Mouse (Mus musculus): ENCODE results near the gene Lrrc26.

Lrrc26 gene

DNA sequence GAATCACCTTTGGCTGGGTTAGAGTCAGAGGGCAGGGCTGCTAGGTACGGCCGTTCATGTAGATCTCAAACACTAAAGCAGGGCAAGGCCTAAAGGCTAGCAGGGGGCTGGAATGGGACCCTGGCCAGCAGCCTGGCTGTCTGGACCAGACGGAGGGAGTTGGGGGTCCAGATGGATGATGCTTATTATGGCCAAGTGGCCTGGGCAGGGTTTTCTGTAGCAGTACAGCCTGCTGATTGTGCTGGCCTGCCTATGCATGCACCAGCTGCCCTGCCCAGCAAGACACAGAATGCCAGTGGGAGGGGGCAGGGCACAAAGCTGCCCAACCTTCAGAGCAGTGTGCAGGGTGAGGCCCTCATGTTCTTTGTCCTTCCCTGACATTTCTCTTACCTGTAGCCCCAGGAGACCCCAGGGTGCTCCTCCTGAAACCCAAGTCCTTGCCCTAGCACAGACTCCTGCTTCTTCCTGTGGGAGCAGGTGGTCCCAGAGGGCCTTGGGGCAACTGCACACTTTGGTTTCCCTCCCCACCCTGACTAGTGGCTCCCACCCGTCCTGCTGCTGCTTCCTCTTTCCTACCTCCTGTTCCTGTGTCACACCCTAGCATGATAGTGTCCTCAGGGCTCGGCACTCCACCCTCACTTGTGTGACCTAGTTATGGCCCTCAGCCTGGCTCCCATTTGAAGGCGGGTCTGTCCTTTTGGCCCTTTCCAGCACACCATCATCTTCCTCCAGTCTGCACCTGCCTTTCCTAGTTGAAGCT lies 23.6 kb upstream of the Lrrc26 start:
- DNase-seq (ENCODE audit: low spot score in 2 of 2), result peak in 1 of 2 experiments; percentile 83

DNA sequence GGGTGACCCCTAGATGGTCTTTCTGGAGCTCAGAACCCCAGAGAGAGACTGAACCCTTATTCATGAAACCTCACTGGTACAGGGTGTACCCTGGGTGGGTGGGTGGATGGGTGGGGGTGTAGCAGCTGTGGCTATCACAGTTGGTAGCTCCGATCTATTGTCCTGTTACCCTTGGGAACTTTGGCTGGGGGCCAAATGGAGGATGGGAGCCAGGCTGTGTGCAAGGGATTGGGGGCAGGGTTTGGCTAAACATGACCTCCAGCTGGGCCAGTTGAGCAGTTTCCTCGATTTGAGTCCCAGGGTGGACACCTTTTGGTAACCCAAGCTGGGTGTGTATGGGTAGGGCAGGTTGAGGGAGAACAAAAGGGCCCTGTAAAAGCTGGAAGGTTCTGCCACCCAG lies 23.0 kb upstream of the Lrrc26 start:
- peak in 1 of 2 experiments; percentile 68 for DNase-seq (ENCODE audit: low spot score in 2 of 2)

DNA sequence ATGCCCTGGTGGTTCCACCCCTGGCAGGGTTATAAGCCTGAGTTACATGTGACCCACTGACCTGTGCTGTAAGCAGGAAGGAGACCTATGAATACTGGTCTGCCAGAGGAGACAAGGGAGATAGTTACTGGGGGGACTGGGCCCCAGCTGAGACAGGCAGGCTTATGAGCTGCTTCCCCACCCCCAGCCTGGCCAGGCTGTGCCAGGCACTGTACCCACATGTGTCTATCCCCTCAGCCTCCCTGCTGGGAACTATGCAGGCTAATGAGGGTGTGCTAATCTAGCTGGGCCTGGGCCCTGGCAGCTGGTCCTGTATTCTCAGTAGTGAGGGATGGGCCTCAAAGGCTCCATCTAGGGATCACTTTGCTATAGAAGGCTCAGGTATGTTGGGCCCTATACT lies 22.5 kb upstream of the Lrrc26 start:
- no peak for DNase-seq (ENCODE audit: low spot score in 2 of 2)

DNA sequence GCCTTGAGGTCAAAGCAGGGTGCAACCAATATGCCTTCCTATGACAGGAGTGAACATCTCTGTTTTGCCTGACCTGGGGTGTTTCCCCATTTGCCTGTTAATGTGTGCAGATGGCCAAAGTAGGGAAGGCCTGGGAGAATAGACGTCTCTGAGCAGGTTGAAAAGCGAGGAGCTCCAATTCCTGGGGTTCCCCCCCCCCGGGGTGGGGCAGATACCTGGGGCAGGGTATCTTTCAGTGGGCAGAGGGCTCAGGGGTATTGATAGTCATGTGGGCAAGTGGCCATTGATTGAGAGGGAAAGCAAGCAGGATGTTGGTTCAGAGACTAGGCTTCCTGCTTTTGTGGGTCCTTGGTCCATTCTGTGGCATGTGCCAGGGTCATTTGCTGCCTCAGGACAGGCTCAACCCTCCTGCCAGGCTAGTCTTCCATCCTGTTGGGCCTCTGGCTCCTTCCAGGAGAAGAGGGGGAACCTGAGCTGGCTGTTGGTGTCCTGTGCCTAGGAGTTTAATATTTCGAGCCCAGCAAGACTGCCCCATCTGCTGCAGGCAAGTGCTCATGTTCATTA lies 21.9 kb upstream of the Lrrc26 start:
- no peak for DNase-seq (ENCODE audit: low spot score in 2 of 2)

DNA sequence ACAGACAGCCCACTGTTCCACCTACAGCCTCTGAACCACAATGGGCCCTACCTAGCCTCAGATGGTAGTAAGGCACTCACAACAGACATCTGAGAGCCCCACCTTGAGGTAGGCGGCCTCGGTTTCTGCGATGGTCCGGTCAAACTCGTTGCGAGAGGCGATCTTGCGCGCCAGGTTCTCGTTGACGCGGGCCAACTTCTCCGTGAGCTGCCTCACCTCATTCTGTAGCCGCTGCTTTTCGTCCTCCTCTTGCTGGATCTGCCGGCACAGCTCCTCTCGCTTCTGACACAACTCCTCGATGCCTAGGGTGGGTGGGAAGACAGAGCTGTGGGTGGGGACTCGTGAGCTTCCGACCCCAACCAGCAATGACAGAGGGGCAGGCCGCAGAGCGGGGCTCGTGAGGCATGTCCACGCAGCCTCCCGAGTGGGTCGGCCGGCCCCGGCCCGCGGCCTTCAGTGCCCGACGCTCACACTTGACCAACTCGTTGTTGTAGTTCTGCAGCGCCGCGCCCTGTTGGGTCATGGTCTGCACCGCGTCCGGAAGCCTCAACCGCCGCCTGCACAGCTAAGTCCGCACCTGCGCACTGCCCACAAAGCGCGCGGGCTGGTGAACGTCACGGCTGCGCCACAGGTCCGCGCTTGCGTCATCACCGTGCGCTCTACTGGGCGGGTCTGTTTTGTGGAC lies 17.7 kb upstream of the Lrrc26 start, which contains the start of the genes Ssna1 and Anapc2:
Ssna1 (minus strand) TSS at position 612 of the 685 bp plus-strand sequence.
Anapc2 (plus strand) TSS at position 652 of the 685 bp plus-strand sequence.
- DNase-seq (ENCODE audit: low spot score in 2 of 2), result peak; percentile 97 to 99

DNA sequence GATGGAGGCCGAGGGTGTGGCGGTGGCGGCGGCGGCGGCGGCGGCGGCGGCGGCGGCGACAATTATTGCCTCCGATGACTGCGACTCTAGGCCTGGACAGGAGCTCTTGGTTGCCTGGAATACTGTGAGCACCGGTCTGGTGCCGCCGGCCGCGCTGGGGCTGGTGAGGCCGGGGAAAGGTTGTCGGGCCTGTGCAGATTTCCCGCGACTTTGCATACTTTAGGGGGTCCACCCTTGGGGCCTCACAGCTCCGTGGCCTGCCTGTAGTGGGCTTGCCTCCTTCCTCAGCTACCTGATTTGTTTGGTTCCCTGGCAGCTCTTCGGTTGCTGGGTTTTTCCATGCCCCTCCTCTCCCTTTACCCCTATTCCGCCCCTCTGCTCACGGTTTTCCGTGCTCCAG lies 17.2 kb upstream of the Lrrc26 start:
- no peak for DNase-seq (ENCODE audit: low spot score in 2 of 2)

DNA sequence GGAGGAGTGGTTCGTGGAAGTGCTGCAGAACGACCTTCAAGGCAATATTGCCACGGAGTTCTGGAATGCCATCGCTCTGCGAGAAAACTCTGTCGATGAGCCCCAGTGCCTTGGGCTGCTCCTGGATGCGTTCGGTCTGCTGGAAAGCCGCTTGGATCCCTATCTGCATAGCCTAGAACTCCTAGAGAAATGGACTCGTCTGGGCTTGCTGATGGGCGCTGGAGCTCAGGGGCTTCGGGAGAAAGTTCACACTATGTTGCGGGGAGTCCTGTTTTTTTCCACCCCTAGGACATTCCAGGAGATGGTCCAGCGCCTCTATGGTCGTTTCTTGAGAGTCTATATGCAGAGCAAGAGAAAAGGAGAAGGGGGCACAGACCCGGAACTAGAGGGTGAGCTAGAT lies 16.7 kb upstream of the Lrrc26 start:
- DNase-seq (ENCODE audit: low spot score in 2 of 2), result no peak

DNA sequence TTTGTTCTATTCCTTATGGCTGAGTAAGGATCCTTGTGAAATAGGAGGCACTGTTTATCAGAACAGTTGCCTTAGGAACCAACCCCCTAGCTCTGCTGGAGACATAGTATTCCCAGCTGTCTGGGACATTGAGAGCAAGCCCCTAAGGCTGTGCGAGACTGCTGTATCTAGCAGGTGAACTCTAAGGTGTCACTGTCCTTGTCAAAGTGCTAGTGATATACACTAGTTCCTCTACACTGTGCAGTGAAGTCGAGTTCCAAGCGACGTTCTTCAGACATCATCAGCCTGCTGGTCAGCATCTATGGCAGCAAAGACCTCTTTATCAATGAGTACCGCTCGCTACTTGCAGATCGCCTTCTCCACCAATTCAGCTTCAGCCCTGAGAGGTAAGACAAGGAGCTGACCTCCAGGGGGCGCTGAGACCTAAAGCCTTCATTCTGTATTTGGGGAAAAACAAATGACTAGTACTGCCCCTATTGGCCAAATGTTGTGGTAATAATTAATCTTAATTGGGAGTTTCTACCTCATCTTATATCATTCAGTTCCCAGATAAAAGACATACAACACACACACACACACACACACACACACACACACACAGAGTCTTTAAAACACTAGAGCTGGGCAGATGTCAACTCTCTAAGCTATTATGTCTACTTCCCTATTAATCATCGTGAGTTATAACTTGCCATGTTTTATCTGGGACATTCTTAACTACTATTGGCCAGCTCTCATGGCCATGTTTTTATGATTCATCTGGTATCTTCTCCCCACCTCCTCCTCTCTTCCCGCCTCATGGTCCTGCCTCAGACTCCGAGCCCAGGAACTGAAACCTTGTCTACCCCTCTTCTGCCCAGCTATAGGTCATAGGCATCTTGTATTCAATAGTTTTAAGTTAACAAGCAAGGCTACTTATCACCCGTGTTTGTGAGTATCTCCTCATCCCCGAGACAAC lies 10.5 kb upstream of the Lrrc26 start:
- DNase-seq (ENCODE audit: low spot score in 2 of 2), result peak; percentile 78 to 86

DNA sequence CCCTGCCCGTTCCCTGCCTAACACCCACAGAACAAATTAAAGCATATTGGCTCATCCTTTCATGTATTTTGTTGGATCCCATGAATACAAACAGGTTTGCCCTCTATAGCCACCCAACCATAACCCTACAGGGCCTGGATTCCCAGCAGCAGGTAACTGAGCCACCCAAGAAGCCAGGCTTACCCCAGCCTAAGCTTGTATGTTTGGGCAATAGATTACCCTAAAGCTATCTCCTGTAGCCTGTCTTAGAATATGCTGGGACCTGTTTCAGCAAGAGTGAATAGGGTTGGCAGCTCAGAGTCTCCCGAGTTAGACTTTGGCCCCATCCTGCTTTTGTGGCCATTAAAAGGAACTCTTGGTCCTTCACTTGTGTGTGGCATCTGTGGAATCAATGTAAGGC lies 4.2 kb upstream of the Lrrc26 start:
- DNase-seq (ENCODE audit: low spot score in 2 of 2), result no peak

DNA sequence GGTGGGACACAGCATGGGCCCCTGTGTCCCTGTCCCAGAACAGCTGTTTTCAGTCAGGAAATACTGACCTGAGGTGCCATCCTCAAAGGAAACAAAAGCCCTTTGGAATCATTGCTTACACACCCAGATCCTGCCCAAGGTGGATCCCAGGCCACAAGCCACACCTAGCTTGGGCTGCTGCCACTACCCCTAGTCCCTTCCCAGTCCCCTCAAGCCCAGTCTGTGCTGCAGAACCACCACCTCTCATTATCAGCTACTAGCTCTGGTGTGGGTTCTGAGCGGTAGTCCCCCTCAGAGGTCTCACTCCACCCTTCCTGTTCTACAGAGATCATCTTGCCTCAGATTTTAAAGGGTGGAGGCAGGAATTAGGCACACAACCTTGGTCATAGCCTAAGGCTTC lies 3.4 kb upstream of the Lrrc26 start:
- DNase-seq (ENCODE audit: low spot score in 2 of 2), result no peak

DNA sequence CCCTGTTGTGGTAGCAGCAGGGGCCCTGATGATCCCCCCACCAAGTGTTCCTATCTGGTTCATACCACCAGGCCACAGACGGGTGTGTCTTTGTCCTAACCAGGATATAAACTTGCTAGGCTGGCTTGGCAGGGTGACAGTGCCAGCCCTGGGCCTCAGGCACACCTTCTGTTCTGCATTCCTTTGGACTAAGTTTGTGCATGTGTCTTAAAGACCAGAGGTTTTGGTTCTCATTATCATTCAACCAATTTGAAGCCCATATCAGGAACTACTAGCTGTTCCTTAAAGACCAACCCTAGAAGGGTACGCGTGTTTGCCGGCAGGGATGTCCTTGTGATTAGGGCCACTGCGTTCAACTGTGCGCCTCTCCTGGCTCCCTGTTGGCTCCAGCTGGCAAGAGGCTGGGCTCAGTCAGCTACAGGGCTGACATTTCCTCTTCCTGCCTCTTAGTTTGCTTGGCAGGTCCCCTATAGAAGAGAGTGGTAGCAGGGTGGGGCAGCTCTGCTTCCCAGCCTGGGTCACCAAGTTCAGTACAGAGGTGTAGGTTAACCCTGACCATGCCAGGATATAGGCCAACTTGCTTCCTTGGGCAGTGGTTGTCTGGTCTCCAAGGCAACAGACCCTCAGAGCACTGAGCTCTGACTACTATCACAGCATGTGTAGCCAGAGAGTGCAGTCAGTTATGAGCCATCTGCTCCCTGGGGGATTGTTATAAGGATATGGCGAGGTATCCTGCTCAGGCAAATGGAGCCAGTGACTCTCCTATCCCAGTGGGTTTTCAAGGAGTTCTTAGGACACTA lies 2.7 kb upstream of the Lrrc26 start:
- no peak for DNase-seq (ENCODE audit: low spot score in 2 of 2)

DNA sequence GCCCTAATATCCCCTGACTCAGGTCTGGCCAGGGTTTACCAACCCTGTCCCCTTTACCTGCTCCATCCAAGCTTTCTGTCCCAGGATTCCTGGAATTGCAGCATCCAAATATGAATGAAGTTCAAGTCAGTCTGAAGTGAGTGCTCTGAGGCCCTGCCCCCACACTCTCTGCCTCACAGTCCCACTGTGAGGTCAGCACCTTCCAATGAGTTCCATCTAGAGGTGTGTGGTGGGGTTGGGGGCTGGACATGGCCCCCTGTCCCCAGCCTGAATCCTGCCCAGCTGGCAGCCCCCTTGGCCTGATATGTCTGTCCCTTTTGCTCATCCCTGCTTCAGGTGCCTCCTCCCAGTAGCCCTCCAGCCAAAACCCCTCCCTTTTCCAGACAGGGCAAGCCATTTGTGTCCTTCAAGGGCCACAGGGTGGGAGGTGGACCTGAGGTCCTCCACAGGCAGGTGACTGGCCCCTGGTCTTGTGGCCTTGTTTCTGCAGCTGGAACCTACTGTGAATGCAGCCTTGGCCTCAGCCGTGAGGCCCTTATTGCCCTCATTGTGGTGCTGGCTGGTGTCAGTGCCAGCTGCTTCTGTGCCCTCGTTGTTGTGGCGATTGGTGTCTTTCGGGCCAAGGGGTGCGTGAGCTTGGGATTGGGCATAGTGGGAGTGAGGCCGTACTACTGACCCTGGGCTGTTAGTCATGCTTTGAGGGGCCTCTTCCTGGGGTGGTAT lies 1.6 kb upstream of the Lrrc26 start, which contains the start of gene Tmem210:
Tmem210 (plus strand) TSS at position 219 of the 723 bp plus-strand sequence.
- DNase-seq (ENCODE audit: low spot score in 2 of 2), result no peak

DNA sequence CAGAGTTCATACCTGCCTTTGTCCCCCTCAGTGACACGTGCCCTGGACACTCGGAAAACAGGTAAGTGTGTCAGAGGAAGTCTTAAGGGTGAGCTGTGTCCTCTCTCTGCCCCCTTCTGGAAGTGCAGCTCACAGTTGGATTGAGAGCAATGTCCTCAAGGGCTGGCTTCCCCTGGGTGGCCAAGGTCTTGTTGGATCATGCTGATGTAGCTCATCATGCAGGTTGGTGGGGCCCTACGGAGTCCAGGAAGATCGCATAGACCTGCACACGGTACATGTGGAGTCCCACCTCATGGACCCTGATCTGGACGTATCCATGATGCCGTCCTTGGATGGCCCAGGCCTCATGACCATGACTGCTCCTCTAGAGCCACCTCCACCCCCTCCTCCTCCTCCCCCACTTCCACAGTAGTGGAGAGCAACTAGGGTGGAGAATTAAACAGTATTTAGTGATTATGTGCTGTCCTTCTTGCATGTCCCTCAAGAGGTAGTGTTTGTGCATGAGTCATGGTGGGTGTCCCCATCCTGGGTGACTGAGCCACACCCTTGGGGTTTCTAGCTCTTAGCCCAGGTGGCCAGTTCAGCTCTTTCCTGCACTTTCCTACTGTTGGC lies 875 bp upstream of the Lrrc26 start:
- no peak for DNase-seq (ENCODE audit: low spot score in 2 of 2)

DNA sequence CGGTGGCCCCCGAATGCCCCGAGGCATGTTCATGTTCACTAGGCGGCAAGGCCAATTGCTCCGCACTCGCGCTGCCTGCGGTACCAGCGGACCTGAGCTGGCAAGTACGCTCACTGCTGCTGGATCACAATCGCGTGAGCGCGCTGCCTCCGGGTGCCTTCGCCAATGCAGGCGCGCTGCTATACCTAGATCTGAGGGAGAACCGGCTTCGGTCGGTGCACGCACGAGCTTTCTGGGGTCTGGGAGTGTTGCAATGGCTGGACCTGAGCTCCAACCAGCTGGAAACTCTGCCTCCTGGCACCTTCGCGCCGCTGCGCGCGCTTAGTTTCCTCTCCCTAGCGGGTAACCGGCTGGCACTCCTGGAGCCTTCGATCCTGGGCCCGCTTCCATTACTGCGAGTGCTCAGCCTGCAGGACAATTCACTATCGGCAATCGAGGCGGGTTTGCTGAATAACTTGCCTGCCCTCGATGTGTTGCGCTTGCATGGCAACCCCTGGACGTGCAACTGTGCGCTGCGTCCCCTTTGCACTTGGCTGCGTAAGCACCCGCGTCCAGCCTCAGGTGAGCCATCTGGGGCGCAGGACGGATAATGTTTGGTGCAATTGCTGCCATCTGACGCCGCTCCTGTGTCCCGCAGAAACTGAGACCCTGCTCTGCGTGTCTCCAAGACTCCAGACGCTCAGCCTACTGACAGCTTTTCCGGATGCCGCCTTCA lies 543 bp downstream of the Lrrc26 start:
- DNase-seq (ENCODE audit: low spot score in 2 of 2), result peak in 1 of 2 experiments; percentile 49

DNA sequence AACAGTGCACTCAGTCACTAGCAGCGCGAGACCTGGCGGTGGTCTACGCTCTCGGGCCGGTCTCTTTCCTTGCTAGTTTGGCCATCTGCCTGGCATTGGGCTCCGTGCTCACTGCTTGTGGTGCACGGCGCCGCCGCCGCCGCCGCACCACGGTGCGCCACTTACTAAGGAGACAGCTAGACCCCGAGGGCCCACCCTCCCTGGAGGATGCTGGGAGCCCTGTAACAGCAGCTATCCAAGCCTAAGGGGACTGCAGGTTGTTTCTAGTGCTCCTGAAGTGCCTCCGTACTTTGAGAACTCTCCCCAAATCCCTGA lies 1.1 kb downstream of the Lrrc26 start:
- no peak for DNase-seq (ENCODE audit: low spot score in 2 of 2)

DNA sequence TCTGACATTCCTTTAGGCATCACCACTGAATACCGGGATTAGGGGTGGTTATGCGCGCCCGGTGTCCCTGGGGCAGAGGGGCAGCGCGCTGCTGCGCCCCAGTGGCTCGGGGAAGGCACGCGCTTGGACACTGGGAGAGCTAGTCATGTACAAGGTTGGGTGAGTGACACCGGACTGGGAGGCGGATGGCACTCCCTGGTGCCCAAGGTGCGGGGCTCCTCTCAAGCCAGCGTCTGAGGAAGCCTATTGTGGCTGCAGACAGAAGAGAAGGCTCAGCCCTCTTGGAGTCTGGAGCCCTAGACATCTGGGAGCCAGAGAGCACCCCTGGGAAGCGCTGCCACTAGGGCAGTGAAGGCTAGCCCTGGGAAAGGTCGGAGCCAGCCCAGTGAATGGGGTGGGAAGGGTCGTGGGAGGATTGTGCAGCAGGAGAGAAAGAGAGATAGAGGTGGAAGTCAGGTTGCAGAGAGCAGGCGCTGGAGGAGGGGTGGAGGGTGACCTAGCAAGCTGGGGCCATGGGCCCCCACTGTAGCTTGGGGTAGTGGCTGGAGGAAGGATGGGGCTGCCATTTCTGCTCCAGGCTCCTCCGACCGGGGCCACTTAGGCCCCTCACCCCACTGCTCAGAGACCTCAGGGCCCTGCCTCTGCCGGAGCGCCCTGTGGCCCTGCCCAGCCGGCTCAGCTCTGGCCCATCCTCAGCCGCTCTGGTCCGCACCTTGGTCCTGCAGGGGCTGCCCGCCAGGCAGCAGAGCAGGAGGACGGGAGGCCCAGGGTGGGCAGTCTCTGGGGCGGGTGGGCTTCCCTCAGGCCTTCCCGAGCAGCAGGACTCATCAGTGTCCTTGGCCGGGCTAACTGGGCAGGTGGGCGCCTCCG lies 1.7 kb downstream of the Lrrc26 start:
- no peak for DNase-seq (ENCODE audit: low spot score in 2 of 2)

DNA sequence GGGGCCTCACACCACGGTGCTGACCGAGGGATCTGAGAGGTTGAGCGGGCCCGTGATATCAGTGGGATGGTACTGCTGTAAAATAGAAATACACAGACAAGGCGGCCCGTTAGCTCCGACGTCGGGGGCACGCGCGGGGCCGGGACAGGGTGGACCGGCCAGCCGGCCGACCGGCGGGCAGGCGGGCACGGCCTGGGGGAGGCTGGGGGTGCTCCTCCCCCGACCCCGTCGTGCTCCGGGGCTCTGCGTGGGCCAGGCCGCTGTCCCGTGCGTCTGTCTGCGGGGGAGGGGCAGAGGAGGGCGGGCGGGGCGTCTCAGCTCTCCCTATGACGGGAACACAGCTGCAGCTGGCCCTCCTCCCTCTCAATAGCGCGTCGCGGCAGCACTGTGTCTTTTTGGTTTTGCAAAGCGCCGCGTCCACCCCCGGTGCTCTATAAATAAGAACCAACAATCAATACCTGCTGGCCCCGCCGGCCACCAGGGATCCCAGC lies 2.4 kb downstream of the Lrrc26 start:
- no peak for DNase-seq (ENCODE audit: low spot score in 2 of 2)

DNA sequence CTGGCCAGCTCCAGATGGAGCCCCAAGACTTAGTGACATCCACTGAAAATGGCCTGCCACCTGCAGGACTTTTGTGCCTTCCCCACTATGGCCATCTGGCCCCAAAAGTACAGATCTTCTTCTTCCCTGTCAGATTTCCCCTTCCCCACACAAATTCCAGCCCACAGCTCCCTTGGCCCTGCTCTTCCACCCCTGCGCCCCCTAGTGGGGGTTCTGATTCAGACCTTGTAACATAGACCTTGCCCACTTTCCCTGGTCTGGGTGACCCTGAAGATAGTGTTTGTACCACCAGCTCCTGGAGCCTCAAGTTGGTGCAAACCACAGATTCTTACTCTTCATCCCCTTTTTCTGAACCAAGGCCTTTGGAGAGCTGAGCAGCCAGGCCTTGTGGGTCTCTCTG lies 3.1 kb downstream of the Lrrc26 start:
- DNase-seq (ENCODE audit: low spot score in 2 of 2), result peak in 1 of 2 experiments; percentile 82
